Mouse (Mus musculus) MEL (cell line): ENCODE data around the gene Gpr173. TPM values are rescaled to one million over a fixed set of nuclear protein-coding genes. Genes with fewer than 3 reads are reported as not detected.

Source experiments
- DNase-seq: peaks from one replicate; pipeline ENCODE4 v3.0.0; 2011; ENCODE audit warnings: low read depth, low spot score
- H3K27ac ChIP-seq: 2 replicates; pipeline ENCODE4 v1.5.1; 2012; ENCODE audit warnings: low read depth, mild to moderate bottlenecking, control low read depth, low read length, moderate library complexity; ENCODE audit not compliant: control insufficient read depth
- H3K27me3 ChIP-seq, 2 experiments: fragments of 150-350 bp in 1 of 2; sonication (generic) in 1 of 2; 2 replicates each; pipeline ENCODE4 v1.6.1; 2012; ENCODE audit warnings: low read length in 2 of 2, mild to moderate bottlenecking in 2 of 2, improper control_type of control experiment in 1 of 2, moderate library complexity in 1 of 2; ENCODE audit not compliant: insufficient read depth in 2 of 2, control insufficient read depth in 1 of 2
- H3K36me3 ChIP-seq, 2 experiments: 2 replicates each; pipeline ENCODE4 v1.6.1; 2012 to 2014; ENCODE audit warnings: low read length in 2 of 2, improper control_type of control experiment in 1 of 2, inconsistent platforms in 1 of 2, mild to moderate bottlenecking in 1 of 2; ENCODE audit not compliant: insufficient read depth in 2 of 2, control insufficient read depth in 1 of 2
- H3K4me1 ChIP-seq, 2 experiments: fragments of 150-350 bp in 1 of 2; sonication (generic) in 1 of 2; 2 replicates each; pipeline ENCODE4 v1.6.1; 2012; ENCODE audit warnings: low read length in 2 of 2, improper control_type of control experiment in 1 of 2, mild to moderate bottlenecking in 1 of 2; ENCODE audit not compliant: insufficient read depth in 2 of 2, control insufficient read depth in 1 of 2
- H3K4me3 ChIP-seq, 2 experiments: fragments of 150-350 bp in 1 of 2; sonication (generic) in 1 of 2; 2 replicates each; pipeline ENCODE4 v1.5.1; 2012; ENCODE audit warnings: low read depth in 2 of 2, low read length in 2 of 2, mild to moderate bottlenecking in 2 of 2, moderate library complexity in 2 of 2, control low read depth in 1 of 2, improper control_type of control experiment in 1 of 2; ENCODE audit not compliant: control insufficient read depth in 1 of 2, insufficient read depth in 1 of 2
- H3K79me2 ChIP-seq: 2 replicates; pipeline ENCODE4 v1.6.1; 2012; ENCODE audit warnings: mild to moderate bottlenecking, low read length, moderate library complexity; ENCODE audit not compliant: control insufficient read depth, poor library complexity, insufficient read depth
- H3K9ac ChIP-seq: 2 replicates; pipeline ENCODE4 v1.6.1; 2012; ENCODE audit warnings: low read depth, mild to moderate bottlenecking, control low read depth, low read length, moderate library complexity; ENCODE audit not compliant: control insufficient read depth, poor library complexity, severe bottlenecking
- H3K9me3 ChIP-seq: fragments of 150-350 bp; sonication (generic); replicated peaks from 2 replicates; pipeline ENCODE4 v1.6.1; 2012; ENCODE audit warnings: mild to moderate bottlenecking, low read length, improper control_type of control experiment, moderate library complexity; ENCODE audit not compliant: insufficient read depth
- BHLHE40 ChIP-seq: IDR thresholded peaks from 2 replicates; pipeline ENCODE4 v1.6.1; 2012; ENCODE audit warnings: low read depth, mild to moderate bottlenecking, inconsistent platforms, low read length, improper control_type of control experiment, borderline replicate concordance
- CHD1 ChIP-seq: IDR thresholded peaks from 2 replicates; pipeline ENCODE4 v1.6.1; 2012; ENCODE audit warnings: low read depth, mild to moderate bottlenecking, inconsistent platforms, low read length, improper control_type of control experiment
- CHD2 ChIP-seq: IDR thresholded peaks from 2 replicates; pipeline ENCODE4 v1.6.1; 2011; ENCODE audit warnings: low read length, improper control_type of control experiment
- CTCF ChIP-seq, 3 experiments: IDR thresholded peaks in 2 of 3; conservative IDR thresholded peaks in 1 of 3; 2 replicates each; pipeline ENCODE4 v1.5.1; 2011 to 2012; ENCODE audit warnings: low read length in 3 of 3, low read depth in 2 of 3, mild to moderate bottlenecking in 2 of 3, improper control_type of control experiment in 1 of 3, inconsistent platforms in 1 of 3, mixed read lengths in 1 of 3, moderate library complexity in 1 of 3; ENCODE audit not compliant: control insufficient read depth in 1 of 3, insufficient read depth in 1 of 3, poor library complexity in 1 of 3, severe bottlenecking in 1 of 3
- E2F4 ChIP-seq: IDR thresholded peaks from 2 replicates; pipeline ENCODE4 v1.6.1; 2011; ENCODE audit warnings: low read depth, low read length, improper control_type of control experiment, borderline replicate concordance
- ELF1 ChIP-seq: IDR thresholded peaks from 2 replicates; pipeline ENCODE4 v1.6.1; 2014; ENCODE audit warnings: low read depth, mild to moderate bottlenecking, inconsistent platforms, low read length, improper control_type of control experiment, moderate library complexity
- EP300 ChIP-seq, 2 experiments: IDR thresholded peaks; 2 replicates each; pipeline ENCODE4 v1.6.1; 2011; ENCODE audit warnings: improper control_type of control experiment in 2 of 2, low read length in 2 of 2, low read depth in 1 of 2, mild to moderate bottlenecking in 1 of 2
- ETS1 ChIP-seq: IDR thresholded peaks from 2 replicates; pipeline ENCODE4 v1.6.1; 2012; ENCODE audit warnings: low read depth, mild to moderate bottlenecking, inconsistent platforms, low read length, improper control_type of control experiment, moderate library complexity
- GABPA ChIP-seq: IDR thresholded peaks from 2 replicates; pipeline ENCODE4 v1.6.1; 2012; ENCODE audit warnings: low read depth, mild to moderate bottlenecking, inconsistent platforms, low read length, improper control_type of control experiment, moderate library complexity
- GATA1 ChIP-seq: IDR thresholded peaks from 2 replicates; pipeline ENCODE4 v1.6.1; 2011; ENCODE audit warnings: low read depth, low read length, improper control_type of control experiment
- HCFC1 ChIP-seq: IDR thresholded peaks from 2 replicates; pipeline ENCODE4 v1.6.1; 2012; ENCODE audit warnings: low read depth, mild to moderate bottlenecking, inconsistent platforms, low read length, improper control_type of control experiment, moderate library complexity
- JUND ChIP-seq: IDR thresholded peaks from 2 replicates; pipeline ENCODE4 v1.6.1; 2011; ENCODE audit warnings: low read depth, mild to moderate bottlenecking, improper control_type of control experiment, low read length
- KAT2A ChIP-seq: conservative IDR thresholded peaks from 2 replicates; pipeline ENCODE4 v1.6.1; 2012; ENCODE audit warnings: low read depth, low read length, improper control_type of control experiment, inconsistent platforms
- MAFK ChIP-seq: IDR thresholded peaks from 2 replicates; pipeline ENCODE4 v1.6.1; 2011; ENCODE audit warnings: low read depth, mild to moderate bottlenecking, low read length, improper control_type of control experiment, borderline replicate concordance
- MAX ChIP-seq: IDR thresholded peaks from 2 replicates; pipeline ENCODE4 v1.6.1; 2011; ENCODE audit warnings: low read length, improper control_type of control experiment
- MAZ ChIP-seq: IDR thresholded peaks from 2 replicates; pipeline ENCODE4 v1.6.1; 2012; ENCODE audit warnings: low read depth, mild to moderate bottlenecking, inconsistent platforms, low read length, improper control_type of control experiment
- MEF2A ChIP-seq: IDR thresholded peaks from 2 replicates; pipeline ENCODE4 v1.6.1; 2014; ENCODE audit warnings: low read depth, mild to moderate bottlenecking, inconsistent platforms, low read length, improper control_type of control experiment; ENCODE audit not compliant: poor library complexity, insufficient replicate concordance, severe bottlenecking; ENCODE audit errors: extremely low read depth
- MXI1 ChIP-seq: IDR thresholded peaks from 2 replicates; pipeline ENCODE4 v1.6.1; 2011; ENCODE audit warnings: mild to moderate bottlenecking, low read depth, low read length, improper control_type of control experiment
- MYB ChIP-seq: IDR thresholded peaks from 2 replicates; pipeline ENCODE4 v1.6.1; 2011; ENCODE audit warnings: mild to moderate bottlenecking, low read depth, low read length, improper control_type of control experiment
- MYC ChIP-seq: IDR thresholded peaks from 2 replicates; pipeline ENCODE4 v1.6.1; 2011; ENCODE audit warnings: low read depth, mild to moderate bottlenecking, low read length, improper control_type of control experiment, moderate library complexity
- NELFE ChIP-seq: IDR thresholded peaks from 2 replicates; pipeline ENCODE4 v1.6.1; 2011; ENCODE audit warnings: low read depth, low read length, improper control_type of control experiment
- NRF1 ChIP-seq: IDR thresholded peaks from 2 replicates; pipeline ENCODE4 v1.6.1; 2014; ENCODE audit warnings: low read depth, mild to moderate bottlenecking, inconsistent platforms, low read length, improper control_type of control experiment, moderate library complexity; ENCODE audit not compliant: poor library complexity, insufficient read depth, severe bottlenecking
- POLR2A ChIP-seq, 2 experiments: IDR thresholded peaks; 2 replicates each; pipeline ENCODE4 v1.6.1; 2011 to 2012; ENCODE audit warnings: low read length in 2 of 2, mild to moderate bottlenecking in 2 of 2, control low read depth in 1 of 2, improper control_type of control experiment in 1 of 2, low read depth in 1 of 2, moderate library complexity in 1 of 2; ENCODE audit not compliant: control insufficient read depth in 1 of 2, insufficient read depth in 1 of 2, poor library complexity in 1 of 2
- POLR2AphosphoS2 ChIP-seq: IDR thresholded peaks from 2 replicates; pipeline ENCODE4 v1.6.1; 2011; ENCODE audit warnings: low read length, improper control_type of control experiment
- POLR2AphosphoS5 ChIP-seq: IDR thresholded peaks from 2 replicates; pipeline ENCODE4 v1.6.1; 2012; ENCODE audit warnings: low read depth, borderline replicate concordance, mild to moderate bottlenecking, inconsistent platforms, low read length, moderate library complexity, mixed read lengths
- RAD21 ChIP-seq: IDR thresholded peaks from 2 replicates; pipeline ENCODE4 v1.6.1; 2011; ENCODE audit warnings: mild to moderate bottlenecking, low read depth, low read length, improper control_type of control experiment
- RCOR1 ChIP-seq: IDR thresholded peaks from 2 replicates; pipeline ENCODE4 v1.6.1; 2012; ENCODE audit warnings: low read depth, mild to moderate bottlenecking, inconsistent platforms, low read length, improper control_type of control experiment
- SIN3A ChIP-seq: IDR thresholded peaks from 2 replicates; pipeline ENCODE4 v1.6.1; 2012; ENCODE audit warnings: low read length, improper control_type of control experiment, inconsistent platforms
- SMC3 ChIP-seq: IDR thresholded peaks from 2 replicates; pipeline ENCODE4 v1.6.1; 2011; ENCODE audit warnings: low read depth, low read length, improper control_type of control experiment
- TBP ChIP-seq: IDR thresholded peaks from 2 replicates; pipeline ENCODE4 v1.8.0; 2011; ENCODE audit warnings: low read depth, low read length, improper control_type of control experiment
- TCF12 ChIP-seq: IDR thresholded peaks from 2 replicates; pipeline ENCODE4 v1.6.1; 2014; ENCODE audit warnings: low read depth, mild to moderate bottlenecking, inconsistent platforms, low read length, improper control_type of control experiment, moderate library complexity
- UBTF ChIP-seq: IDR thresholded peaks from 2 replicates; pipeline ENCODE4 v1.6.1; 2012; ENCODE audit warnings: low read depth, mild to moderate bottlenecking, inconsistent platforms, low read length, improper control_type of control experiment, moderate library complexity, borderline replicate concordance; ENCODE audit not compliant: insufficient read depth
- USF1 ChIP-seq: IDR thresholded peaks from 2 replicates; pipeline ENCODE4 v1.6.1; 2014; ENCODE audit warnings: low read depth, mild to moderate bottlenecking, inconsistent platforms, low read length, improper control_type of control experiment, moderate library complexity
- ZKSCAN1 ChIP-seq: IDR thresholded peaks from 2 replicates; pipeline ENCODE4 v1.6.1; 2012; ENCODE audit warnings: low read depth, mild to moderate bottlenecking, inconsistent platforms, low read length, improper control_type of control experiment, moderate library complexity
- ZMIZ1 ChIP-seq: IDR thresholded peaks from 2 replicates; pipeline ENCODE4 v1.6.1; 2012; ENCODE audit warnings: low read depth, mild to moderate bottlenecking, inconsistent platforms, low read length, improper control_type of control experiment, moderate library complexity
- ZNF384 ChIP-seq: IDR thresholded peaks from 2 replicates; pipeline ENCODE4 v1.6.1; 2012; ENCODE audit warnings: low read depth, mild to moderate bottlenecking, inconsistent platforms, low read length, improper control_type of control experiment
- polyA plus RNA-seq, 2 experiments: library from polyadenylated mRNA; stranded (reverse) in 1 of 2; unstranded in 1 of 2; fragments of >175 nt in 1 of 2; fragments of >200 nt in 1 of 2; gene quantifications; 2 replicates each; pipeline versions ENCODE4 v1.2.1 to v1.2.4; 2012; ENCODE audit warnings: low replicate concordance in 2 of 2, low read depth in 1 of 2; ENCODE audit not compliant: insufficient read length in 2 of 2, insufficient read depth in 1 of 2, missing spikeins in 1 of 2
- total RNA-seq: library from RNA; depleted of rRNA; stranded (reverse); fragments of 300-350 nt; gene quantifications from 2 replicates; pipeline ENCODE4 v1.2.3, GENCODE M21; 2012

Gpr173 gene
- total and polyA plus RNA-seq, 3 experiments, result not detected

DNA sequence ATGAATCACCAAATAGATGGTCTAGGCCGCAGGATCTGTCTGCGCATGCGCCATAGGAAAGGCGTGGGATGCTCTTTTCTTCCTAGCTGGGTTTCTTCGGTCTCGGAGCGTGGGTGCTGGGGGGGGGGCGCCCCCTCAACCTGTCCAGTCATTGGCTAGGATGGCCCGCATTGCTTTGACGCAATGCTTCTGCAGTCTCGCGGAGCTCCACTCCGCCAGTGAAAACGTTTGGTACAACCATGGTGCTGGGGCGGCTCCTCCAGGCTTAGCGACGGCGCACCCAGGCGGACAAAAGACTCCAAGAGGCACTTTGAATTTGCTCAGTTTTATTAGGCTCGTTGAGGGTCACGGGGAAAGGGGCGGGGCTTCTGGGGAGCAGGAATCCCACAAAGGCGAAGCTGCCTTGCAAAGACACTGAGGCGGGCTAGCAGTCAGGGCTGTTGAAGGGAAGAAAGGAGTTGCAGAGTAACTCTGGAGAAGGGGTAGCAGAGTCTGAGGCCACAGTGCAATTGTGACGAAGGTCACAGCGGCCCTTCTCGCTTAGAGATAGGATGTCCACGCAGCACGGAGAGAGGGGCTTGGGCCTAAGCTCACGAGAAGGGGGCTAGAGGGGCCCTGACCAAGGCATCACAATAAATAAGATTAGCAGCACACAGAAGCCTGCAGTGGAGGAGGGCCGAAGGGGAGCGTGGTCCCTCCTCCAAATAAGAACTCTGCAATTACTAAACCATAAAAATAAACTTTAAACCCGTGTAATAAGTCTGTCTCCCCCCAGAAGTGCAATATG lies 31.8 kb downstream of the Gpr173 start:
- peaks cover 0 to 5% of the 10 kb centered on the region in 2 experiments; a peak in 1 of 4 replicates for H3K4me1 ChIP-seq
- DNase-seq, result peak; percentile 92
- H3K27me3 ChIP-seq, result no peaks in the 10 kb centered on the region
- no peaks in the 10 kb centered on the region for H3K9me3 ChIP-seq
- peaks cover under 1% of the 10 kb centered on the region for H3K79me2 ChIP-seq
- H3K36me3 ChIP-seq, result no peaks in the 10 kb centered on the region; a peak in 1 of 4 replicates
- H3K27ac ChIP-seq, result peak overlapping the region; percentile 66
- peak overlapping the region; percentile 59 for H3K9ac ChIP-seq
- H3K4me3 ChIP-seq, result peak overlapping the region; percentile 41 to 47
- TF ChIP-seq CTCF (IDR thresholded peaks at IDR 0.05 in 2 of 3, conservative IDR thresholded peaks at IDR 0.05 in 1 of 3; ENCODE audit: control insufficient read depth in 1 of 3, insufficient read depth in 1 of 3, low read depth in 2 of 3, low read length in 3 of 3, poor library complexity in 1 of 3, severe bottlenecking in 1 of 3) (no peak), RCOR1 (no peak), SIN3A (peak; percentile 64), POLR2AphosphoS2 (peak; percentile 79; the same call in 1 of the 2 replicates), NELFE (no peak), ELF1 (0 out of 2 replicates have a peak, but pooled peaks have one; percentile 43), TCF12 (0 out of 2 replicates have a peak, but pooled peaks have one; percentile 6), KAT2A (peak; percentile 63; the same call in 1 of the 2 replicates), MAFK (no peak), POLR2AphosphoS5 (no peak), MYB (no peak), NRF1 (peak; percentile 70), RAD21 (no peak), GATA1 (no peak), MYC (no peak), CHD1 (no peak), SMC3 (no peak), HCFC1 (peak; percentile 85), BHLHE40 (no peak), UBTF (no peak), POLR2A (IDR thresholded peaks at IDR 0.05; ENCODE audit: control insufficient read depth in 1 of 2, insufficient read depth in 1 of 2, low read depth in 1 of 2, low read length in 2 of 2, poor library complexity in 1 of 2) (peak; percentile 18 to 66; a peak in 2 of 4 replicates), ZMIZ1 (0 out of 2 replicates have a peak, but pooled peaks have one; percentile 29), GABPA (no peak), ZNF384 (no peak), ZKSCAN1 (no peak), MAZ (peak; percentile 60; the same call in 1 of the 2 replicates), JUND (no peak), MAX (0 out of 2 replicates have a peak, but pooled peaks have one; percentile 50), MEF2A (no peak), MXI1 (no peak), E2F4 (no peak), ETS1 (no peak), CHD2 (peak; percentile 90), EP300 (IDR thresholded peaks at IDR 0.05; ENCODE audit: low read depth in 1 of 2, low read length in 2 of 2) (peak in 1 of 2 experiments; percentile 27; a peak in 1 of 4 replicates), USF1 (peak; percentile 43; the same call in 1 of the 2 replicates), TBP (peak; percentile 11; the same call in 1 of the 2 replicates)
